Comparison of ENCODE assay signal across 8 mouse cellular contexts in the genomic region with DNA sequence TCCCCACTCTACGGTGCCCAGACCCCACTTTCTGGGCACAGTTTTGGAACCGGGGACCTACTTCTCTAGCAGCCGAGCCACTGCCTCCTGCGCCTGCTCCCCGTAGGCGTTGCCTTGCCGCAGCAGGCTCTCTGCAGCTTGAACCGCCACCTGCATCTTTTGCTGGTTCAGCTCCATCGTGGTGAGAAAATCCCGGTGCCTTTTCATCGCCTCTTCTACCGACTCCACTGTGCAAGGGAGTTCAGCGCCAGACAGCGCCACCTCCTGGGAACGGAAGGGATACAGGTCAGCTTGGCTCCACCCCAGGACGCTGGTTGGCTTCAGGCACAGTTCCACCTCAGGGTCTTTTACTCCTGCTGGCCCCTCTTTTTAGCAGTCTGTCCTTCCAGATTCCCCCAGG. TPM values are rescaled to one million over a fixed set of nuclear protein-coding genes. Genes with fewer than 3 reads are reported as not detected.
DNase-seq lines count a peak whose midpoint lies in the region; ATAC-seq and TF ChIP-seq lines count a peak whose summit lies in the region.

No protein-coding gene starts in this region.

- no peak overlapping the region for H3K4me2 ChIP-seq in hindbrain, embryonic 11.5 days (replicated peaks; ENCODE audit: low read depth, low read length)
- H3K4me2 ChIP-seq in hindbrain, embryonic 13.5 days, result no peak overlapping the region
- H3K4me2 ChIP-seq in intestine, embryonic 15.5 days (replicated peaks), result no peak overlapping the region

- no peaks in the 10 kb centered on the region; the same call in 1 of the 2 replicates for H3K4me1 ChIP-seq in hindbrain, embryonic 11.5 days (replicated peaks; ENCODE audit: control insufficient read depth, insufficient read depth, low read length)
- peaks cover 7% of the 10 kb centered on the region for H3K4me1 ChIP-seq in hindbrain, embryonic 13.5 days (replicated peaks)
- H3K4me1 ChIP-seq in intestine, embryonic 15.5 days (replicated peaks), result peaks cover 7% of the 10 kb centered on the region; the same call in 1 of the 2 replicates
- no peaks in the 10 kb centered on the region for H3K4me1 ChIP-seq in liver, adult 2 months (ENCODE audit: control insufficient read depth, insufficient read depth, low read length)

- no peaks in the 10 kb centered on the region for H3K79me2 ChIP-seq in liver, adult 2 months (ENCODE audit: control insufficient read depth, insufficient read depth, low read length)

- H3K4me3 ChIP-seq in hindbrain, embryonic 11.5 days (ENCODE audit: low read depth, low read length), result no peak overlapping the region
- H3K4me3 ChIP-seq in hindbrain, embryonic 13.5 days, result no peak overlapping the region
- no peak overlapping the region for H3K4me3 ChIP-seq in intestine, embryonic 15.5 days (replicated peaks)
- no peak overlapping the region for H3K4me3 ChIP-seq in liver, adult 2 months (ENCODE audit: insufficient read depth, low read depth, low read length)

- 11% methylated on average over 16 of the region's 16 CpGs for WGBS in hindbrain, embryonic 11.5 days
- WGBS in hindbrain, embryonic 13.5 days, result 7% methylated on average over 16 of the region's 16 CpGs
- 10% methylated on average over 16 of the region's 16 CpGs for WGBS in intestine, embryonic 15.5 days
- WGBS in liver, adult 2 months, result 14% methylated on average over 16 of the region's 16 CpGs

- DNase-seq in hindbrain, embryonic 11.5 days (ENCODE audit: low spot score), result peak; percentile 76
- DNase-seq in adrenal gland, adult 8-10 months, result peak; percentile 19
- DNase-seq in embryo, embryonic 9.5 days (ENCODE audit: extremely low spot score), result peak; percentile 60
- peak; percentile 22 for DNase-seq in liver, adult 2 months (ENCODE audit: extremely low read depth, low read depth, low spot score)
- DNase-seq in ovary, postnatal 14 days (ENCODE audit: low spot score), result peak; percentile 61
- DNase-seq in thymus, postnatal 14 days, result peak; percentile 59

- no peaks in the 10 kb centered on the region for H3K36me3 ChIP-seq in hindbrain, embryonic 11.5 days (ENCODE audit: control insufficient read depth, insufficient read depth, low read length)
- H3K36me3 ChIP-seq in hindbrain, embryonic 13.5 days, result peaks cover 8% of the 10 kb centered on the region
- no peaks in the 10 kb centered on the region for H3K36me3 ChIP-seq in intestine, embryonic 15.5 days
- no peaks in the 10 kb centered on the region for H3K36me3 ChIP-seq in liver, adult 2 months (ENCODE audit: control insufficient read depth, insufficient read depth, low read length)

- no peak for TF ChIP-seq POLR2A in liver, adult 2 months (IDR thresholded peaks at IDR 0.05; ENCODE audit: extremely low read depth, insufficient read depth, low read length)

- H3K27ac ChIP-seq in hindbrain, embryonic 11.5 days (ENCODE audit: low read depth, low read length), result no peak overlapping the region
- no peak overlapping the region for H3K27ac ChIP-seq in hindbrain, embryonic 13.5 days
- no peak overlapping the region for H3K27ac ChIP-seq in intestine, embryonic 15.5 days
- no peak overlapping the region for H3K27ac ChIP-seq in liver, adult 2 months (replicated peaks; ENCODE audit: insufficient read depth, low read depth, low read length)

- peak; percentile 89 for TF ChIP-seq CTCF in liver, adult 2 months (IDR thresholded peaks at IDR 0.05; ENCODE audit: low read depth, low read length)

- peaks cover 59% of the 10 kb centered on the region for H3K27me3 ChIP-seq in hindbrain, embryonic 11.5 days (ENCODE audit: control insufficient read depth, insufficient read depth, low read length)
- H3K27me3 ChIP-seq in hindbrain, embryonic 13.5 days, result peaks cover 97% of the 10 kb centered on the region
- H3K27me3 ChIP-seq in intestine, embryonic 15.5 days (replicated peaks), result peaks cover 69% of the 10 kb centered on the region
- peaks cover 14% of the 10 kb centered on the region for H3K27me3 ChIP-seq in liver, adult 2 months (ENCODE audit: control insufficient read depth, insufficient read depth, low read length)

- H3K9ac ChIP-seq in hindbrain, embryonic 11.5 days (ENCODE audit: low read depth, low read length), result no peak overlapping the region
- H3K9ac ChIP-seq in hindbrain, embryonic 13.5 days, result no peak overlapping the region
- no peak overlapping the region for H3K9ac ChIP-seq in intestine, embryonic 15.5 days
- no peak overlapping the region for H3K9ac ChIP-seq in liver, adult 2 months (ENCODE audit: low read depth, low read length)

- ATAC-seq in hindbrain, embryonic 11.5 days (ENCODE audit: low FRiP score), result no peak
- ATAC-seq in hindbrain, embryonic 13.5 days (ENCODE audit: low FRiP score), result no peak
- 0 out of 2 replicates have a peak, but pooled peaks have one; percentile 45 for ATAC-seq in intestine, embryonic 15.5 days

- H3K9me3 ChIP-seq in hindbrain, embryonic 11.5 days (ENCODE audit: control insufficient read depth, low read length), result no peaks in the 10 kb centered on the region
- H3K9me3 ChIP-seq in hindbrain, embryonic 13.5 days, result peaks cover 6% of the 10 kb centered on the region; the same call in 1 of the 2 replicates
- H3K9me3 ChIP-seq in intestine, embryonic 15.5 days, result no peaks in the 10 kb centered on the region

RNA-seq across cellular contexts. Expression of gene Sptbn4, which starts 44.8 kb away (rescaled TPM):
- polyA plus RNA-seq in hindbrain, embryonic 11.5 days (2014; fragmentation: Nextera tagmentation; extraction: Ambion mirVana), result 0.20 and 0.57 TPM in 2 replicates
- polyA plus RNA-seq in hindbrain, embryonic 13.5 days (2015; fragmentation: Nextera tagmentation; extraction: Ambion mirVana), result 2.2 and 2.6 TPM in 2 replicates
- 1 to 10 TPM; 3.0 to 8.0 (median 4.9) TPM for total RNA-seq in adrenal gland, adult 8-10 months (2022)
- polyA plus RNA-seq in intestine, embryonic 15.5 days (2015; fragmentation: Nextera tagmentation; extraction: Ambion mirVana), result 0.33 and 0.38 TPM in 2 replicates
- total RNA-seq in liver, adult 2 months (2014; rRNA removed), result under 0.01 TPM in 1 of 2 replicates, not detected in the other
- 0.06 TPM in 1 of 2 replicates, not detected in the other for polyA plus RNA-seq in liver, adult 2 months (2012; rRNA removed)

RNA-seq across cellular contexts. Expression of gene Blvrb, which starts 45.1 kb away (rescaled TPM):
- 34.8 and 35.4 TPM in 2 replicates for polyA plus RNA-seq in hindbrain, embryonic 11.5 days (2014; fragmentation: Nextera tagmentation; extraction: Ambion mirVana)
- 18.7 and 19.3 TPM in 2 replicates for polyA plus RNA-seq in hindbrain, embryonic 13.5 days (2015; fragmentation: Nextera tagmentation; extraction: Ambion mirVana)
- 10 to 100 TPM; 33.7 to 49.5 (median 44.8) TPM for total RNA-seq in adrenal gland, adult 8-10 months (2022)
- 60.4 and 77.5 TPM in 2 replicates for polyA plus RNA-seq in intestine, embryonic 15.5 days (2015; fragmentation: Nextera tagmentation; extraction: Ambion mirVana)
- 142 and 148 TPM in 2 replicates for total RNA-seq in liver, adult 2 months (2014; rRNA removed)
- 268 and 304 TPM in 2 replicates for polyA plus RNA-seq in liver, adult 2 months (2012; rRNA removed)

RNA-seq across cellular contexts. Expression of gene Gm20479, which starts 45.5 kb away (rescaled TPM):
- polyA plus RNA-seq in hindbrain, embryonic 11.5 days (2014; fragmentation: Nextera tagmentation; extraction: Ambion mirVana), result 0.33 and 0.57 TPM in 2 replicates
- polyA plus RNA-seq in hindbrain, embryonic 13.5 days (2015; fragmentation: Nextera tagmentation; extraction: Ambion mirVana), result not detected in 2 replicates
- total RNA-seq in adrenal gland, adult 8-10 months (2022), result 1 to 10 TPM in 1 of 4 experiments, not detected in 3; 4.0 TPM
- 1.8 TPM in 1 of 2 replicates, not detected in the other for polyA plus RNA-seq in intestine, embryonic 15.5 days (2015; fragmentation: Nextera tagmentation; extraction: Ambion mirVana)
- not detected in 2 replicates for total RNA-seq in liver, adult 2 months (2014; rRNA removed)
- polyA plus RNA-seq in liver, adult 2 months (2012; rRNA removed), result not detected in 2 replicates

RNA-seq across cellular contexts. Expression of gene Shkbp1, which starts 46.9 kb away (rescaled TPM):
- 51.5 and 56.7 TPM in 2 replicates for polyA plus RNA-seq in hindbrain, embryonic 11.5 days (2014; fragmentation: Nextera tagmentation; extraction: Ambion mirVana)
- polyA plus RNA-seq in hindbrain, embryonic 13.5 days (2015; fragmentation: Nextera tagmentation; extraction: Ambion mirVana), result 61.8 and 62.5 TPM in 2 replicates
- total RNA-seq in adrenal gland, adult 8-10 months (2022), result 10 to 100 TPM; 19.4 to 41.1 (median 29.7) TPM
- polyA plus RNA-seq in intestine, embryonic 15.5 days (2015; fragmentation: Nextera tagmentation; extraction: Ambion mirVana), result 35.0 and 35.5 TPM in 2 replicates
- total RNA-seq in liver, adult 2 months (2014; rRNA removed), result 3.6 and 4.4 TPM in 2 replicates
- 19.8 and 23.9 TPM in 2 replicates for polyA plus RNA-seq in liver, adult 2 months (2012; rRNA removed)

Comparison
In these comparisons a context has a peak if more than half of its experiments do, and no peak if none do; other contexts are left out.
1. DNase-seq: peak in every context shown above with its lines; median percentile 76 in hindbrain, embryonic 11.5 days; 61 in ovary, postnatal 14 days; 60 in embryo, embryonic 9.5 days; 59 in thymus, postnatal 14 days; 22 in liver, adult 2 months; 19 in adrenal gland, adult 8-10 months.